Mouse (Mus musculus) lung, embryonic 15.5 days (tissue): ENCODE results near the gene Rbm15. TPM values are rescaled to one million over a fixed set of nuclear protein-coding genes. Genes with fewer than 3 reads are reported as not detected.

ENCODE experiments used
- ATAC-seq: fragments of 200-750 bp; cut with Nextera tagmentation; 2 replicates; pipeline ENCODE4 v1.8.0; 2017; ENCODE audit warnings: moderate number of reproducible peaks, borderline replicate concordance; ENCODE audit not compliant: low FRiP score, low TSS enrichment; ENCODE audit errors: extremely low read depth
- H3K27ac ChIP-seq: fragments of 300-500 bp; sonication (generic); 2 replicates; pipeline ENCODE4 v1.5.1; 2015; ENCODE audit warnings: moderate library complexity, mild to moderate bottlenecking, inconsistent platforms
- H3K27me3 ChIP-seq: fragments of 300-500 bp; sonication (generic); 2 replicates; pipeline ENCODE4 v1.6.1; 2015; ENCODE audit warnings: inconsistent platforms
- H3K36me3 ChIP-seq: fragments of 300-500 bp; sonication (generic); 2 replicates; pipeline ENCODE4 v1.6.1; 2015; ENCODE audit warnings: inconsistent platforms
- H3K4me1 ChIP-seq: fragments of 300-500 bp; sonication (generic); 2 replicates; pipeline ENCODE4 v1.6.1; 2015; ENCODE audit warnings: inconsistent platforms
- H3K4me2 ChIP-seq: fragments of 300-500 bp; sonication (generic); 2 replicates; pipeline ENCODE4 v1.6.1; 2015; ENCODE audit warnings: inconsistent platforms, mild to moderate bottlenecking, moderate library complexity
- H3K4me3 ChIP-seq: fragments of 300-500 bp; sonication (generic); 2 replicates; pipeline ENCODE4 v1.5.1; 2015; ENCODE audit warnings: mild to moderate bottlenecking, inconsistent platforms
- H3K9ac ChIP-seq: fragments of 300-500 bp; sonication (generic); 2 replicates; pipeline ENCODE4 v1.6.1; 2015; ENCODE audit warnings: inconsistent platforms
- H3K9me3 ChIP-seq: fragments of 300-500 bp; sonication (generic); 2 replicates; pipeline ENCODE4 v1.6.1; 2016; ENCODE audit warnings: inconsistent platforms
- WGBS: fragments of 180-500 bp; shearing (Covaris S2); methylation state at CpG from one replicate; pipeline ENCODE4 v1.1.7; 2015; 5-methylcytosine and 5-hydroxymethylcytosine counted together
- polyA plus RNA-seq: library from polyadenylated mRNA; unstranded; fragments of >200 nt; fragmentation: Nextera tagmentation; extraction: Ambion mirVana; gene quantifications from 2 replicates; pipeline ENCODE4 v1.2.1, GENCODE M21; 2015

Gene Rbm15
- polyA plus RNA-seq, 1 experiment from 2014 or later = 15.4 TPM

GRCm38 (mm10) chr3:107355618-107356260 is 22.3 kb upstream of the Rbm15 start:
- no peaks in the 10 kb centered on the region for H3K36me3 ChIP-seq
- no peak overlapping the region for H3K4me3 ChIP-seq
- H3K4me2 ChIP-seq = no peak overlapping the region
- ATAC-seq = no peak
- H3K9ac ChIP-seq = no peak overlapping the region
- no peaks in the 10 kb centered on the region for H3K9me3 ChIP-seq
- H3K27me3 ChIP-seq = peaks cover 5% of the 10 kb centered on the region; the same call in 1 of the 2 replicates
- peaks cover 6% of the 10 kb centered on the region; the same call in 1 of the 2 replicates for H3K4me1 ChIP-seq
- H3K27ac ChIP-seq = no peak overlapping the region
- WGBS = 68% methylated on average over 6 of the region's 6 CpGs

GRCm38 (mm10) chr3:107351706-107352105 is 18.2 kb upstream of the Rbm15 start:
- no peak overlapping the region for H3K9ac ChIP-seq
- peaks cover 2% of the 10 kb centered on the region; the same call in 1 of the 2 replicates for H3K4me1 ChIP-seq
- H3K4me3 ChIP-seq = no peak overlapping the region
- ATAC-seq = no peak
- H3K27me3 ChIP-seq = no peaks in the 10 kb centered on the region; the same call in 1 of the 2 replicates
- H3K27ac ChIP-seq = no peak overlapping the region
- H3K9me3 ChIP-seq = no peaks in the 10 kb centered on the region
- 64% methylated on average over 3 of the region's 3 CpGs for WGBS
- no peaks in the 10 kb centered on the region for H3K36me3 ChIP-seq
- no peak overlapping the region for H3K4me2 ChIP-seq

GRCm38 (mm10) chr3:107349006-107349405 is 15.5 kb upstream of the Rbm15 start:
- Histone ChIP-seq H3K27me3 (no peaks in the 10 kb centered on the region), H3K36me3 (no peaks in the 10 kb centered on the region), H3K4me2 (no peak overlapping the region), H3K4me3 (no peak overlapping the region), H3K4me1 (no peaks in the 10 kb centered on the region), H3K9me3 (no peaks in the 10 kb centered on the region), H3K9ac (no peak overlapping the region), H3K27ac (no peak overlapping the region)
- ATAC-seq = no peak
- 67% methylated on average over 3 of the region's 3 CpGs for WGBS

- 13% methylated on average over 3 of the region's 3 CpGs for WGBS
- H3K36me3 ChIP-seq = no peaks in the 10 kb centered on the region
- ATAC-seq = no peak
Observed at GRCm38 (mm10) chr3:107345033-107345725, 11.7 kb upstream of the Rbm15 start.

GRCm38 (mm10) chr3:107343971-107344370 is 10.5 kb upstream of the Rbm15 start:
- Histone ChIP-seq H3K9me3 (no peaks in the 10 kb centered on the region), H3K36me3 (no peaks in the 10 kb centered on the region), H3K4me3 (no peak overlapping the region), H3K4me1 (no peaks in the 10 kb centered on the region), H3K4me2 (no peak overlapping the region), H3K27ac (no peak overlapping the region), H3K9ac (no peak overlapping the region), H3K27me3 (no peaks in the 10 kb centered on the region)
- 35% methylated on average over 3 of the region's 3 CpGs for WGBS
- ATAC-seq = no peak

More at GRCm38 (mm10) chr3:107345033-107345725, 11.7 kb upstream of the Rbm15 start:
- H3K4me1 ChIP-seq = no peaks in the 10 kb centered on the region
- H3K4me2 ChIP-seq = no peak overlapping the region
- no peaks in the 10 kb centered on the region for H3K27me3 ChIP-seq
- H3K4me3 ChIP-seq = no peak overlapping the region
- no peak overlapping the region for H3K9ac ChIP-seq
- H3K9me3 ChIP-seq = no peaks in the 10 kb centered on the region
- H3K27ac ChIP-seq = no peak overlapping the region

- Histone ChIP-seq H3K9ac (peak overlapping the region; percentile 88), H3K27me3 (no peaks in the 10 kb centered on the region), H3K36me3 (peaks cover 11% of the 10 kb centered on the region; the same call in 1 of the 2 replicates), H3K4me2 (peak overlapping the region; percentile 71), H3K9me3 (no peaks in the 10 kb centered on the region), H3K4me3 (peak overlapping the region; percentile 98), H3K27ac (peak overlapping the region; percentile 99), H3K4me1 (peaks cover 24% of the 10 kb centered on the region)
- WGBS = 10% methylated on average over 12 of the region's 12 CpGs
- no peak for ATAC-seq
Observed at GRCm38 (mm10) chr3:107334202-107334934, 895 bp upstream of the Rbm15 start.

GRCm38 (mm10) chr3:107332960-107333380 is 503 bp downstream of the Rbm15 start:
- peak overlapping the region; percentile 98 for H3K4me3 ChIP-seq
- peak; percentile 96 for ATAC-seq
- peak overlapping the region; percentile 94 for H3K9ac ChIP-seq
- peak overlapping the region; percentile 89 for H3K4me2 ChIP-seq
- H3K27ac ChIP-seq = peak overlapping the region; percentile 99
- peaks cover 25% of the 10 kb centered on the region for H3K4me1 ChIP-seq
- under 1% methylated on average over 37 of the region's 37 CpGs for WGBS
- H3K36me3 ChIP-seq = peaks cover 11% of the 10 kb centered on the region; the same call in 1 of the 2 replicates
- no peaks in the 10 kb centered on the region for H3K27me3 ChIP-seq
- no peaks in the 10 kb centered on the region for H3K9me3 ChIP-seq

GRCm38 (mm10) chr3:107332127-107332959 is 1.1 kb downstream of the Rbm15 start:
- Histone ChIP-seq H3K9ac (peak overlapping the region; percentile 94), H3K36me3 (peaks cover 11% of the 10 kb centered on the region; the same call in 1 of the 2 replicates), H3K27me3 (no peaks in the 10 kb centered on the region), H3K4me3 (peak overlapping the region; percentile 98), H3K4me1 (peaks cover 29% of the 10 kb centered on the region), H3K9me3 (no peaks in the 10 kb centered on the region), H3K27ac (peak overlapping the region; percentile 94), H3K4me2 (peak overlapping the region; percentile 89)
- ATAC-seq = peak; percentile 14; the same call in 1 of the 2 replicates
- under 1% methylated on average over 73 of the region's 75 CpGs for whole genome bisulfite sequencing

GRCm38 (mm10) chr3:107331746-107332126 is 1.7 kb downstream of the Rbm15 start:
- Histone ChIP-seq H3K4me2 (peak overlapping the region; percentile 89), H3K27me3 (no peaks in the 10 kb centered on the region), H3K36me3 (peaks cover 12% of the 10 kb centered on the region; the same call in 1 of the 2 replicates), H3K4me3 (peak overlapping the region; percentile 98), H3K27ac (peak overlapping the region; percentile 94; the same call in 1 of the 2 replicates), H3K9me3 (no peaks in the 10 kb centered on the region), H3K9ac (peak overlapping the region; percentile 94), H3K4me1 (peaks cover 29% of the 10 kb centered on the region)
- ATAC-seq = no peak
- WGBS = 13% methylated on average over 17 of the region's 17 CpGs

GRCm38 (mm10) chr3:107330503-107331424 is 2.7 kb downstream of the Rbm15 start:
- H3K4me3 ChIP-seq = peak overlapping the region; percentile 98
- no peaks in the 10 kb centered on the region for H3K27me3 ChIP-seq
- H3K36me3 ChIP-seq = peaks cover 18% of the 10 kb centered on the region; the same call in 1 of the 2 replicates
- H3K9ac ChIP-seq = peak overlapping the region; percentile 94; the same call in 1 of the 2 replicates
- H3K27ac ChIP-seq = no peak overlapping the region
- H3K9me3 ChIP-seq = no peaks in the 10 kb centered on the region
- ATAC-seq = no peak
- H3K4me1 ChIP-seq = peaks cover 32% of the 10 kb centered on the region
- WGBS = 44% methylated on average over 28 of the region's 28 CpGs
- H3K4me2 ChIP-seq = peak overlapping the region; percentile 89
